Mouse (Mus musculus): ENCODE measurements around the gene Ano1. TPM values are rescaled to one million over a fixed set of nuclear protein-coding genes. Genes with fewer than 3 reads are reported as not detected.
A peak's percentile ranks its signal among the peaks of the same experiment; 100 is the strongest.

The Ano1 gene
- polyA plus RNA-seq, 1 experiment from 2014 or later: 10.2 TPM

DNA sequence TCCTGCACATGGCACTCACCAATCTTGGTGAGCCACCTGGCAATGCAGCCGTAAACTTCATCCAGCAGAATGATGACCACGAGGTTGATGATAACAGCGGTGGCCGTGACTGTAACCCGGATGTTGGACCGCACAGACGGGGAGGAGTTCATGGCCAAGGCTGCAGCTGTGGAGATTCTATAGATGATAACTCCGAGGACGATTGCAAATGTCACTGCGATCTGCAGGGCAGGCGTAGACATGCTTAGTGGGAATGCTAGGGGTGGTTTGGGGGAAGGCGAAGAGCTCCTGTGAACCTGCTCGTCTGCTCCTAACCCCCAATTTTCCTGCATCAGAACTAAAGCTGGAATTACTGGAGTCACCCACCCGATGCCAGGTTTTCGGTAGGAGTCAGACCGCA, 140.2 kb downstream of the Ano1 start:
- Histone ChIP-seq H3K27ac (ENCODE audit: low read depth, low read length) (no peak overlapping the region), H3K9me3 (ENCODE audit: control insufficient read depth, low read length) (no peaks in the 10 kb centered on the region), H3K36me3 (ENCODE audit: control insufficient read depth, insufficient read depth, low read length) (no peaks in the 10 kb centered on the region), H3K27me3 (replicated peaks; ENCODE audit: control insufficient read depth, insufficient read depth, low read length) (no peaks in the 10 kb centered on the region; the same call in 1 of the 2 replicates), H3K4me1 (replicated peaks; ENCODE audit: control insufficient read depth, insufficient read depth, low read length) (no peaks in the 10 kb centered on the region), H3K9ac (ENCODE audit: low read depth, low read length) (no peak overlapping the region), H3K4me2 (no peak overlapping the region), H3K4me3 (ENCODE audit: low read depth, low read length) (no peak overlapping the region)
- no peak for DNase-seq (ENCODE audit: low spot score)
- ATAC-seq (replicated peaks; ENCODE audit: low FRiP score): no peak
- WGBS: 84% methylated on average over 16 of the region's 16 CpGs

DNA sequence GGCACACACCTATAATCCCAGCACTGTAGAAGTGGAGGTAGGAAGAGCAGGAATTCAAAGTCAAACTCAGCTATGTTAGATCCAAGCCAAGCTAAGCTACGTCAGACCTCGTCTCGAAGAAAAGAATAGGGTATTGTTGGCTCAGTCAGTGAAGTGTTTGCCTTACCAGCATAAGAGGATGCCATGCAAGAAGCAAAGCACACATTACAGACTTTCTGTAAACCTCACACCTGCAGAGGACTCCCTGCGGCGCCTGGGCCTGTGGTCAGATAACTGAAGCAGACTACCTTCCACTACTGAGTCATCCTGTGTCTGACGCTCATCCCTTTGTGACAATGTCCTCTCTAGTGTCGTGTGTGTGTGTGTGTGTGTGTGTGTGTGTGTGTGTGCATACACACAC, 142.2 kb downstream of the Ano1 start:
- ATAC-seq (replicated peaks; ENCODE audit: low FRiP score) (no peak), DNase-seq (ENCODE audit: low spot score) (no peak)
- Histone ChIP-seq H3K9ac (ENCODE audit: low read depth, low read length) (no peak overlapping the region), H3K4me1 (replicated peaks; ENCODE audit: control insufficient read depth, insufficient read depth, low read length) (no peaks in the 10 kb centered on the region), H3K27me3 (replicated peaks; ENCODE audit: control insufficient read depth, insufficient read depth, low read length) (no peaks in the 10 kb centered on the region; the same call in 1 of the 2 replicates), H3K4me3 (ENCODE audit: low read depth, low read length) (no peak overlapping the region), H3K4me2 (no peak overlapping the region), H3K27ac (ENCODE audit: low read depth, low read length) (no peak overlapping the region), H3K9me3 (ENCODE audit: control insufficient read depth, low read length) (no peaks in the 10 kb centered on the region), H3K36me3 (ENCODE audit: control insufficient read depth, insufficient read depth, low read length) (no peaks in the 10 kb centered on the region)
- 75% methylated on average over 7 of the region's 7 CpGs for WGBS

DNA sequence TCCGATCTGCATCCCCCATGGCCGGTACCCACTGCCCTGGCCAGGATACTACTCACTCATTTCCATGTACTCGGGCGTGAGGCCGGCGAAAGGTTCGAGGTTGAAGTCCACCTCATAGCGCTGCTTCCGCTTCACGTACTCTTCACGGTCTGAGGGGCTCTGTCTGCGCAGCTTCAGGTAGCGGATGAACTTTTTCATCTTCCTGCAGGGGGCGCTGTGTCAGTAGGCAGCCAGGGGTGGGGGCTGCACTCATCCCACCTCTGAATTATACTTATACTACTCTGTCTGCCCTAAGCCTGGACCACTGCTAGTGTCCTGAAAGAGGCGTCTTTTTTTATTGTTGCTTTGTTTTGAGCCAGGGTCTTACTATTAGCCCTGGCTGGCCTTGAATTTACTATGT, 143.9 kb downstream of the Ano1 start:
- 83% methylated on average over 15 of the region's 15 CpGs for WGBS
- Histone ChIP-seq H3K4me3 (ENCODE audit: low read depth, low read length) (no peak overlapping the region), H3K4me2 (no peak overlapping the region), H3K27ac (ENCODE audit: low read depth, low read length) (no peak overlapping the region), H3K4me1 (replicated peaks; ENCODE audit: control insufficient read depth, insufficient read depth, low read length) (no peaks in the 10 kb centered on the region), H3K9ac (ENCODE audit: low read depth, low read length) (no peak overlapping the region), H3K9me3 (ENCODE audit: control insufficient read depth, low read length) (no peaks in the 10 kb centered on the region), H3K36me3 (ENCODE audit: control insufficient read depth, insufficient read depth, low read length) (no peaks in the 10 kb centered on the region), H3K27me3 (replicated peaks; ENCODE audit: control insufficient read depth, insufficient read depth, low read length) (no peaks in the 10 kb centered on the region; the same call in 1 of the 2 replicates)
- ATAC-seq (replicated peaks; ENCODE audit: low FRiP score) (no peak), DNase-seq (ENCODE audit: low spot score) (no peak)

DNA sequence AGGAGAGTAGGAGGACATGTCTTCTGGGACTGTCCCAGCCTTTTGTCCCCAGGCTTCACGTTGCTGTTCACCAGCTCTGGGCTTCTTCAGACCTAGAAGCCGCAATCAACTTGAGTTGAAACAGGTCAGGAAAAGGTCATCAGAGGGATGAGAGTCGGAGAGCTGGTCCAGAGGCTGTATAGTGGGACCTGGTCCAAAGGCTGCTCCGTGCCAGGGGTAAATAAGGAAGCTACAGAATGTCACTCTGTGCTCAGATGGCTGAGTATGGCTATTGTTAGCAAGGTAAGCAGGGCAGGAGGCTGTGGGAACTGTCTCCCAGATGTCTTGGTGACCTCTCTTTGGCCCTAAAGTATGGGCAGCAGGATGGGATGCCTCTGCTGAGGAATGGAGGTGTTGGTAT, 147.0 kb downstream of the Ano1 start:
- H3K4me3 ChIP-seq (ENCODE audit: low read depth, low read length): no peak overlapping the region
- ATAC-seq (replicated peaks; ENCODE audit: low FRiP score) (no peak), DNase-seq (ENCODE audit: low spot score) (no peak)
- H3K4me2 ChIP-seq: no peak overlapping the region
- H3K27me3 ChIP-seq (replicated peaks; ENCODE audit: control insufficient read depth, insufficient read depth, low read length): no peaks in the 10 kb centered on the region
- no peak overlapping the region for H3K27ac ChIP-seq (ENCODE audit: low read depth, low read length)
- no peaks in the 10 kb centered on the region for H3K4me1 ChIP-seq (replicated peaks; ENCODE audit: control insufficient read depth, insufficient read depth, low read length)
- WGBS: 58% methylated on average over 4 of the region's 4 CpGs
- H3K36me3 ChIP-seq (ENCODE audit: control insufficient read depth, insufficient read depth, low read length): no peaks in the 10 kb centered on the region
- H3K9me3 ChIP-seq (ENCODE audit: control insufficient read depth, low read length): no peaks in the 10 kb centered on the region
- no peak overlapping the region for H3K9ac ChIP-seq (ENCODE audit: low read depth, low read length)

DNA sequence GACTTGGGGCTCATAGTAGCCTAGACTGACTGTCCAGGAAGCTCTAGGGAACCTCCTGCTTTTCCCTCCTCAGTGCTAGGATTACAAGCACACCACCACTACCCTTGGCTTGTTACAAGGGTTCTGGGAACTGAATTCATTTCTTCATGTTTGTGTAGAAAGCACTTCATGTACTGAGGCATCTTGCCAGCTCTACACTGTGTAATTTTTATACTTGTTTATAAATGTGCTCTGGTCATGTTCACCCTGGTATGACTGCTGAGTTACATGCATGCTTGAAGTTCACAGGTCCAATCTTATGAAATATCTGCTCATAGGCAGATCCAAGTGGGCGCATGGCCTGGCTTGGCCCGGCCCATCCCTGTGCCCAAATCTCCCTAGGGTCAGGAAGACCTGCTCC, 147.5 kb downstream of the Ano1 start:
- 87% methylated on average over 2 of the region's 2 CpGs for WGBS
- no peak for ATAC-seq (replicated peaks; ENCODE audit: low FRiP score)

DNA sequence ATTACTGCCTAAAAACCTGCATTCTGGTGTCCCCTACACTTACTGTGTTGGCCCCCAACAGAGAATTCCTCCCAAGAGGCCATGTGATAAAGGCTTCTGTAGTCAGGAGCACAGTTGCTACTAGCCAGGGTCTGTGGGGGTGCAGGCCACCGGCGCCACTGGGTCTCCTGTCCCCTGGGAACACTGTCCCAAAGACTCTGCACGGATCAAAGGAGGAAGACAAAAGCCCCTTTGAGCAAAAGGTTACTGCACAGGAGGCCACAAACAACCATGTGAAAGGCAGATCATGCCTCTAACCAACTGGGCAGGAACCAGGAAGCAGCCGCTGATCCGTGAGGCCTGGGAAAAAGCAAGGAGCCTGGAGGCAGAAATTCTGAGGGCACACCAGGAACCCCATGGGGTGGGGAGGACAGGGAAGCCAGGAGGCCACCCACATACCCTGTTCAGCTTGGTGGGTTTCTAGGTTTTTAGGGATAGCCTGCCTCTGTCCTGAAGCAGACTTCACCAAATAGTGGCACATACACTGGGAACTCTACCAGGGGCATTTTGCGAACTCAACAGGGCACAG, 151.4 kb downstream of the Ano1 start:
- no peaks in the 10 kb centered on the region for H3K36me3 ChIP-seq (ENCODE audit: control insufficient read depth, insufficient read depth, low read length)
- 70% methylated on average over 6 of the region's 6 CpGs for WGBS
- H3K4me1 ChIP-seq (replicated peaks; ENCODE audit: control insufficient read depth, insufficient read depth, low read length): no peaks in the 10 kb centered on the region
- no peak overlapping the region for H3K9ac ChIP-seq (ENCODE audit: low read depth, low read length)
- H3K27ac ChIP-seq (ENCODE audit: low read depth, low read length): no peak overlapping the region
- no peak overlapping the region for H3K4me3 ChIP-seq (ENCODE audit: low read depth, low read length)
- H3K9me3 ChIP-seq (ENCODE audit: control insufficient read depth, low read length): no peaks in the 10 kb centered on the region
- no peaks in the 10 kb centered on the region for H3K27me3 ChIP-seq (replicated peaks; ENCODE audit: control insufficient read depth, insufficient read depth, low read length)
- H3K4me2 ChIP-seq: no peak overlapping the region
- DNase-seq (ENCODE audit: low spot score) (no peak), ATAC-seq (replicated peaks; ENCODE audit: low FRiP score) (no peak)

More for the DNA sequence above, 147.5 kb downstream of the Ano1 start:
- H3K9me3 ChIP-seq (ENCODE audit: control insufficient read depth, low read length): no peaks in the 10 kb centered on the region
- H3K36me3 ChIP-seq (ENCODE audit: control insufficient read depth, insufficient read depth, low read length): no peaks in the 10 kb centered on the region
- H3K9ac ChIP-seq (ENCODE audit: low read depth, low read length): no peak overlapping the region
- H3K4me1 ChIP-seq (replicated peaks; ENCODE audit: control insufficient read depth, insufficient read depth, low read length): no peaks in the 10 kb centered on the region
- H3K27ac ChIP-seq (ENCODE audit: low read depth, low read length): no peak overlapping the region
- no peak for DNase-seq (ENCODE audit: low spot score)
- H3K27me3 ChIP-seq (replicated peaks; ENCODE audit: control insufficient read depth, insufficient read depth, low read length): no peaks in the 10 kb centered on the region
- no peak overlapping the region for H3K4me2 ChIP-seq
- no peak overlapping the region for H3K4me3 ChIP-seq (ENCODE audit: low read depth, low read length)

DNA sequence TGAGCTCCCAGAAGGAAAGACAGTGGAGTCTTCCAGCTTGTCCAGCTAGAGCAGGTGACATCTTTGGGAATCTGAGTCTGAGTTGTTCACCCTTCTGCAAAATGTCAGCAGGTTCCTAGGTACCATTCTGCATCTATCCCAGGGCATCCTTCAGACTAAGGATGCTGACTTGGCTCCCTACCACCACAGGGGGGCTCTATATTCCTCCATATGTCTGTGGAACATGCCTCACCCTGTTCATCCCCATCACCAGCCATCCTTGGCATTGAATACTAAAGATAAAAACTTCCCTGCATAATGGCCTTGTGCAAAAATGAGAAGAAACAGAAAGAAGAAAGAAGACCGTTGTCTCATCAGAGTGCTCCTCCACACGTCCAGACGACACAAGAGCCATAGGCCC, 162.3 kb downstream of the Ano1 start:
- H3K4me1 ChIP-seq (replicated peaks; ENCODE audit: control insufficient read depth, insufficient read depth, low read length): no peaks in the 10 kb centered on the region
- no peaks in the 10 kb centered on the region for H3K36me3 ChIP-seq (ENCODE audit: control insufficient read depth, insufficient read depth, low read length)
- no peak overlapping the region for H3K4me2 ChIP-seq
- H3K9ac ChIP-seq (ENCODE audit: low read depth, low read length): no peak overlapping the region
- DNase-seq (ENCODE audit: low spot score) (no peak), ATAC-seq (replicated peaks; ENCODE audit: low FRiP score) (no peak)
- no peak overlapping the region for H3K27ac ChIP-seq (ENCODE audit: low read depth, low read length)
- H3K27me3 ChIP-seq (replicated peaks; ENCODE audit: control insufficient read depth, insufficient read depth, low read length): peaks cover 2% of the 10 kb centered on the region; the same call in 1 of the 2 replicates
- H3K9me3 ChIP-seq (ENCODE audit: control insufficient read depth, low read length): no peaks in the 10 kb centered on the region
- 72% methylated on average over 3 of the region's 3 CpGs for WGBS
- H3K4me3 ChIP-seq (ENCODE audit: low read depth, low read length): no peak overlapping the region

DNA sequence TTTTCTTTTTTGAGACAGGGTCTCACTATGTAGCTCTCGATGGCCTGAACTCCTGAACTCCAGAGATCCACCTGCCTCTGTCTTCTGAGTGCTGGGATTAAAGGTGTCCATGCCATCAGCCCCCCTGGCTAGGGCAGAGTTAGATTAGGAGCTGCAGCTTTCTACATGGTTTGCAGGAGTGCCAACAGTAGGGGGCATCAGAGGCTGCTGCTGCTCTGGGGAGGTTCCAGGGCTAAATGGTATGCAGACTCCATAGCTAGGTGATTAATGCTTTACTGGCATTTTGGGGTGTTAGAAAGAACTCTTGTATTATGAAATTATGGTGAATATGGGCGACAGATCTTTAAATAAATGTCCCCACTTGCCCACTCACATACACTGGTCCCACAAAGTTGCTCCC, 164.5 kb downstream of the Ano1 start:
- H3K9ac ChIP-seq (ENCODE audit: low read depth, low read length): no peak overlapping the region
- H3K4me1 ChIP-seq (replicated peaks; ENCODE audit: control insufficient read depth, insufficient read depth, low read length): peaks cover 6% of the 10 kb centered on the region
- H3K9me3 ChIP-seq (ENCODE audit: control insufficient read depth, low read length): no peaks in the 10 kb centered on the region
- ATAC-seq (replicated peaks; ENCODE audit: low FRiP score) (no peak), DNase-seq (ENCODE audit: low spot score) (no peak)
- no peak overlapping the region for H3K4me2 ChIP-seq
- H3K4me3 ChIP-seq (ENCODE audit: low read depth, low read length): no peak overlapping the region
- 32% methylated on average over 2 of the region's 2 CpGs for WGBS
- H3K27ac ChIP-seq (ENCODE audit: low read depth, low read length): no peak overlapping the region
- peaks cover 2% of the 10 kb centered on the region; the same call in 1 of the 2 replicates for H3K27me3 ChIP-seq (replicated peaks; ENCODE audit: control insufficient read depth, insufficient read depth, low read length)
- H3K36me3 ChIP-seq (ENCODE audit: control insufficient read depth, insufficient read depth, low read length): no peaks in the 10 kb centered on the region

DNA sequence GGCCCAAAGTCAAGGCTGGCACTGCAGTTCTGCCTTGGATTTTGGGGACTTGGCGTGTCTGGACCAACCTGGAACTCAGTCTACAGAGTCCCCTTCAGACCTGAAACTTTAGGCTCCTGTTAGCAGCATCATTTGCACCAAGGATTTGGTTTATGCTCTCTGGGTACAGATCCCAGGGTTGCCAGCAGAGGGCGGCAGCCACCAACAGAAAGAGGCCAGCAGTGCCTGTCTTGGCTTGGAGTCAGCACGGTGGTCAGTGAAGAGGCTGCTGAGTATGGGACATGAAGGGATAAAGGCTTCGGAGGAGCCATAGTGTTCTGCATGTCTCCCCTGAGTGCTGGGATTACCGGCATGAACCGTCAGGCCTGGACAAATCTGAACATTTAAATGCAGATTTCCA, 166.1 kb downstream of the Ano1 start:
- H3K27me3 ChIP-seq (replicated peaks; ENCODE audit: control insufficient read depth, insufficient read depth, low read length): peaks cover 2% of the 10 kb centered on the region; the same call in 1 of the 2 replicates
- no peak overlapping the region for H3K27ac ChIP-seq (ENCODE audit: low read depth, low read length)
- no peak overlapping the region for H3K9ac ChIP-seq (ENCODE audit: low read depth, low read length)
- no peaks in the 10 kb centered on the region for H3K9me3 ChIP-seq (ENCODE audit: control insufficient read depth, low read length)
- peaks cover 13% of the 10 kb centered on the region for H3K4me1 ChIP-seq (replicated peaks; ENCODE audit: control insufficient read depth, insufficient read depth, low read length)
- ATAC-seq (replicated peaks; ENCODE audit: low FRiP score): no peak
- no peaks in the 10 kb centered on the region for H3K36me3 ChIP-seq (ENCODE audit: control insufficient read depth, insufficient read depth, low read length)
- 18% methylated on average over 6 of the region's 6 CpGs for WGBS
- H3K4me3 ChIP-seq (ENCODE audit: low read depth, low read length): no peak overlapping the region
- peak; percentile 66 for DNase-seq (ENCODE audit: low spot score)
- no peak overlapping the region for H3K4me2 ChIP-seq
